Mouse (Mus musculus) kidney, adult 2 months (tissue): ENCODE data around the gene Metap1d.

ENCODE experiments used
- CTCF ChIP-seq: fragments of 200-500 bp; conservative IDR thresholded peaks from 2 replicates; pipeline ENCODE4 v1.5.1; 2011; ENCODE audit warnings: low read depth, mild to moderate bottlenecking, control low read depth, low read length, moderate library complexity, mixed read lengths; ENCODE audit not compliant: insufficient read depth, insufficient read length
- POLR2A ChIP-seq: fragments of 200-500 bp; IDR thresholded peaks from one replicate; pipeline ENCODE4 v1.6.1; 2011; ENCODE audit warnings: low read depth, low read length, control low read depth

GRCm38 (mm10) chr2:71545401-71545881, 92.4 kb downstream of the Metap1d start:
- no peak for TF ChIP-seq CTCF
- TF ChIP-seq POLR2A: no peak
